Mouse (Mus musculus) urinary bladder, adult 18-20 months (tissue): ENCODE data around the gene Oxct1.

Experiments
- DNase-seq, 2 experiments: peaks; one replicate each; pipeline ENCODE4 v3.0.0; 2022; ENCODE audit warnings: low spot score in 2 of 2, mixed read lengths in 2 of 2

The Oxct1 gene

GRCm38 (mm10) chr15:4028960-4029359, 2.8 kb downstream of the Oxct1 start:
- DNase-seq: no peak

- DNase-seq: no peak
Measured at GRCm38 (mm10) chr15:4033168-4034004, 7.2 kb downstream of the Oxct1 start.

- no peak for DNase-seq
Measured at GRCm38 (mm10) chr15:4042423-4042822, 16.2 kb downstream of the Oxct1 start.

- no peak for DNase-seq
Measured at GRCm38 (mm10) chr15:4043032-4043471, 16.9 kb downstream of the Oxct1 start.

GRCm38 (mm10) chr15:4056627-4057026, 30.4 kb downstream of the Oxct1 start:
- no peak for DNase-seq

- DNase-seq: no peak
Measured at GRCm38 (mm10) chr15:4063574-4063973, 37.4 kb downstream of the Oxct1 start.

- peak in 1 of 2 experiments; percentile 3 for DNase-seq
Measured at GRCm38 (mm10) chr15:4064013-4064412, 37.8 kb downstream of the Oxct1 start.

GRCm38 (mm10) chr15:4064694-4065093, 38.5 kb downstream of the Oxct1 start:
- no peak for DNase-seq

- DNase-seq: no peak
Measured at GRCm38 (mm10) chr15:4067273-4067990, 41.2 kb downstream of the Oxct1 start.

- no peak for DNase-seq
Measured at GRCm38 (mm10) chr15:4077978-4078377, 51.8 kb downstream of the Oxct1 start.

GRCm38 (mm10) chr15:4078785-4079184, 52.6 kb downstream of the Oxct1 start:
- DNase-seq: no peak

- no peak for DNase-seq
Measured at GRCm38 (mm10) chr15:4079425-4080189, 53.4 kb downstream of the Oxct1 start.

GRCm38 (mm10) chr15:4085600-4086384, 59.6 kb downstream of the Oxct1 start:
- no peak for DNase-seq

- DNase-seq: no peak
Measured at GRCm38 (mm10) chr15:4087446-4087845, 61.3 kb downstream of the Oxct1 start.

GRCm38 (mm10) chr15:4087914-4088313, 61.7 kb downstream of the Oxct1 start:
- no peak for DNase-seq

GRCm38 (mm10) chr15:4090601-4091000, 64.4 kb downstream of the Oxct1 start:
- DNase-seq: no peak

- DNase-seq: no peak
Measured at GRCm38 (mm10) chr15:4092586-4092985, 66.4 kb downstream of the Oxct1 start.

- DNase-seq: no peak
Measured at GRCm38 (mm10) chr15:4100341-4100921, 74.2 kb downstream of the Oxct1 start.

GRCm38 (mm10) chr15:4101025-4101424, 74.8 kb downstream of the Oxct1 start:
- DNase-seq: no peak

- no peak for DNase-seq
Measured at GRCm38 (mm10) chr15:4104319-4104718, 78.1 kb downstream of the Oxct1 start.

GRCm38 (mm10) chr15:4105498-4105897, 79.3 kb downstream of the Oxct1 start:
- no peak for DNase-seq
